In genomic region chrX:159509847-159510715, GRCm38 (mm10) we compare ENCODE assay signal across 18 mouse cellular contexts. TPM values are rescaled to one million over a fixed set of nuclear protein-coding genes. Genes with fewer than 3 reads are reported as not detected.
DNase-seq lines count a peak whose midpoint lies in the region; ATAC-seq and TF ChIP-seq lines count a peak whose summit lies in the region.
"Had no signal": no experiment of that assay in that cellular context is flagged by ENCODE, and none has a peak within 500 bp of the region (broad histone marks: within the 10 kb centered on the region; RNA-seq: fewer than 3 reads in every experiment).

No protein-coding gene starts in this region.

- 0 out of 2 replicates have a peak overlapping the region, but pooled peaks have one; percentile 6 for H3K4me2 ChIP-seq in liver, embryonic 16.5 days (ENCODE audit: low read depth, low read length)
- no peak overlapping the region for H3K4me2 ChIP-seq in hindbrain, embryonic 13.5 days
- H3K4me2 ChIP-seq: embryonic facial prominence, embryonic 15.5 days; heart, embryonic 11.5 days; neural tube, embryonic 15.5 days had no signal

- TF ChIP-seq CTCF in E14TG2a.4 (conservative IDR thresholded peaks at IDR 0.05; ENCODE audit: low read length): no peak
- no peak for TF ChIP-seq CTCF in bone marrow, adult 2 months (IDR thresholded peaks at IDR 0.05; ENCODE audit: control insufficient read depth, insufficient read depth, low read length)
- TF ChIP-seq CTCF in cerebellum, adult 2 months (IDR thresholded peaks at IDR 0.05; ENCODE audit: borderline replicate concordance, insufficient read depth, low read depth, low read length): no peak

- intact Hi-C loops in heart, postnatal 36 days (cut with DNase I): no loop called here

- peak overlapping the region; percentile 45 for H3K4me3 ChIP-seq in E14TG2a.4 (replicated peaks; ENCODE audit: low read length)
- H3K4me3 ChIP-seq in bone marrow, adult 2 months (replicated peaks; ENCODE audit: control insufficient read depth, low read depth, low read length): peak overlapping the region; percentile 42
- H3K4me3 ChIP-seq in liver, embryonic 16.5 days (ENCODE audit: low read depth, low read length): 0 out of 2 replicates have a peak overlapping the region, but pooled peaks have one; percentile 3
- no peak overlapping the region for H3K4me3 ChIP-seq in cerebellum, adult 2 months (replicated peaks; ENCODE audit: insufficient read depth, low read depth, low read length)
- no peak overlapping the region for H3K4me3 ChIP-seq in hindbrain, embryonic 13.5 days
- H3K4me3 ChIP-seq in midbrain, embryonic 10.5 days: no peak overlapping the region
- H3K4me3 ChIP-seq: embryonic facial prominence, embryonic 15.5 days; neural tube, embryonic 15.5 days had no signal

- no peaks in the 10 kb centered on the region for H3K9me3 ChIP-seq in E14TG2a.4 (ENCODE audit: low read length)
- no peaks in the 10 kb centered on the region for H3K9me3 ChIP-seq in liver, embryonic 16.5 days (replicated peaks; ENCODE audit: control insufficient read depth, low read length)
- no peaks in the 10 kb centered on the region for H3K9me3 ChIP-seq in hindbrain, embryonic 13.5 days
- H3K9me3 ChIP-seq in midbrain, embryonic 10.5 days (replicated peaks): no peaks in the 10 kb centered on the region
- H3K9me3 ChIP-seq: embryonic facial prominence, embryonic 15.5 days; neural tube, embryonic 15.5 days had no signal

- WGBS in bone marrow, adult 2 months: 64% methylated on average over 19 of the region's 19 CpGs
- 61% methylated on average over 19 of the region's 19 CpGs for WGBS in liver, embryonic 16.5 days (ENCODE audit: insufficient replicate concordance)
- WGBS in cerebellum, adult 2 months: 84% methylated on average over 19 of the region's 19 CpGs
- WGBS in hindbrain, embryonic 13.5 days: 85% methylated on average over 19 of the region's 19 CpGs
- 79% methylated on average over 19 of the region's 19 CpGs for WGBS in midbrain, embryonic 10.5 days

- ATAC-seq in liver, embryonic 16.5 days (ENCODE audit: low read depth): no peak
- ATAC-seq in hindbrain, embryonic 13.5 days (ENCODE audit: low FRiP score): no peak
- ATAC-seq: forebrain, embryonic 14.5 days had no signal

- H3K9ac ChIP-seq in liver, embryonic 16.5 days (ENCODE audit: low read depth, low read length): no peak overlapping the region
- H3K9ac ChIP-seq in hindbrain, embryonic 13.5 days: no peak overlapping the region
- H3K9ac ChIP-seq: embryonic facial prominence, embryonic 15.5 days; neural tube, embryonic 15.5 days had no signal

- peak; percentile 30 for DNase-seq in CD4-positive helper T cell, adult 2 months (ENCODE audit: low read depth, low spot score)
- DNase-seq in heart, postnatal 36 days: no peak
- no peak for DNase-seq in cerebellum, adult 2 months
- DNase-seq in midbrain, embryonic 10.5 days (ENCODE audit: low spot score): no peak
- DNase-seq: adrenal gland, postnatal 25 days; heart, postnatal 4 days; layer of hippocampus, adult 9-11 months; lung, adult 18-20 months; thymus, postnatal 25 days had no signal

- peaks cover 15% of the 10 kb centered on the region for H3K36me3 ChIP-seq in E14TG2a.4 (ENCODE audit: insufficient read depth, low read length)
- H3K36me3 ChIP-seq in liver, embryonic 16.5 days (ENCODE audit: control insufficient read depth, insufficient read depth): no peaks in the 10 kb centered on the region
- H3K36me3 ChIP-seq in hindbrain, embryonic 13.5 days: no peaks in the 10 kb centered on the region
- no peaks in the 10 kb centered on the region for H3K36me3 ChIP-seq in midbrain, embryonic 10.5 days
- H3K36me3 ChIP-seq: embryonic facial prominence, embryonic 15.5 days; neural tube, embryonic 15.5 days had no signal

- TF ChIP-seq POLR2A in bone marrow, adult 2 months (IDR thresholded peaks at IDR 0.05; ENCODE audit: borderline replicate concordance, control insufficient read depth, low read depth, low read length): no peak
- TF ChIP-seq POLR2A in cerebellum, adult 2 months (IDR thresholded peaks at IDR 0.05; ENCODE audit: borderline replicate concordance, insufficient read depth, low read length): no peak

- no peaks in the 10 kb centered on the region for H3K27me3 ChIP-seq in E14TG2a.4 (ENCODE audit: insufficient read depth, low read length)
- H3K27me3 ChIP-seq in liver, embryonic 16.5 days (ENCODE audit: control insufficient read depth, insufficient read depth, low read depth, low read length): no peaks in the 10 kb centered on the region
- no peaks in the 10 kb centered on the region for H3K27me3 ChIP-seq in cerebellum, adult 2 months (ENCODE audit: control insufficient read depth, insufficient read depth, low read length)
- peaks cover 3% of the 10 kb centered on the region; the same call in 1 of the 2 replicates for H3K27me3 ChIP-seq in hindbrain, embryonic 13.5 days
- H3K27me3 ChIP-seq in midbrain, embryonic 10.5 days (ENCODE audit: low read depth, poor library complexity, severe bottlenecking): peaks cover 59% of the 10 kb centered on the region
- H3K27me3 ChIP-seq: embryonic facial prominence, embryonic 15.5 days; neural tube, embryonic 15.5 days had no signal

- H3K4me1 ChIP-seq in E14TG2a.4 (replicated peaks; ENCODE audit: low read depth, low read length): peaks cover 39% of the 10 kb centered on the region
- no peaks in the 10 kb centered on the region for H3K4me1 ChIP-seq in bone marrow, adult 2 months (ENCODE audit: control insufficient read depth, insufficient read depth, low read length)
- no peaks in the 10 kb centered on the region for H3K4me1 ChIP-seq in liver, embryonic 16.5 days (ENCODE audit: control insufficient read depth, low read depth, low read length)
- no peaks in the 10 kb centered on the region for H3K4me1 ChIP-seq in cerebellum, adult 2 months (ENCODE audit: control insufficient read depth, insufficient read depth, low read length)
- H3K4me1 ChIP-seq in hindbrain, embryonic 13.5 days (replicated peaks): no peaks in the 10 kb centered on the region
- no peaks in the 10 kb centered on the region for H3K4me1 ChIP-seq in midbrain, embryonic 10.5 days
- H3K4me1 ChIP-seq: embryonic facial prominence, embryonic 15.5 days; neural tube, embryonic 15.5 days had no signal

- H3K27ac ChIP-seq in bone marrow, adult 2 months (ENCODE audit: control insufficient read depth, insufficient read depth, low read depth, low read length, poor library complexity): no peak overlapping the region
- no peak overlapping the region for H3K27ac ChIP-seq in liver, embryonic 16.5 days (ENCODE audit: low read length)
- no peak overlapping the region for H3K27ac ChIP-seq in cerebellum, adult 2 months (ENCODE audit: insufficient read depth, low read length)
- H3K27ac ChIP-seq in hindbrain, embryonic 13.5 days: no peak overlapping the region
- H3K27ac ChIP-seq in midbrain, embryonic 10.5 days (replicated peaks): no peak overlapping the region
- H3K27ac ChIP-seq: embryonic facial prominence, embryonic 15.5 days; kidney, postnatal 0 days; neural tube, embryonic 15.5 days had no signal

RNA-seq across cellular contexts. Expression of gene Bclaf3, which starts 16.4 kb away (rescaled TPM):
- polyA plus RNA-seq in bone marrow, adult 2 months (2011; ENCODE audit: insufficient read depth, insufficient read length, low replicate concordance, missing spikeins): 7.8 and 14.6 TPM in 2 replicates
- polyA plus RNA-seq in liver, embryonic 16.5 days (2015; fragmentation: Nextera tagmentation; extraction: Ambion mirVana): 6.5 and 7.2 TPM in 2 replicates
- total RNA-seq in heart, postnatal 36 days (2021): 1 to 10 TPM; 3.0 to 4.1 TPM
- 8.4 and 9.6 TPM in 2 replicates for polyA plus RNA-seq in cerebellum, adult 2 months (2012; rRNA removed)
- 28.5 and 29.1 TPM in 2 replicates for polyA plus RNA-seq in hindbrain, embryonic 13.5 days (2015; fragmentation: Nextera tagmentation; extraction: Ambion mirVana)
- 23.2 and 27.4 TPM in 2 replicates for polyA plus RNA-seq in midbrain, embryonic 10.5 days (2016; fragmentation: Nextera tagmentation; extraction: Ambion mirVana)

Comparison
In these comparisons a context has a peak if more than half of its experiments do, and no peak if none do; other contexts are left out.
1. H3K4me3 ChIP-seq: peak in E14TG2a.4 (single experiment), bone marrow, adult 2 months (single experiment) and liver, embryonic 16.5 days (single experiment); none in cerebellum, adult 2 months (single experiment), hindbrain, embryonic 13.5 days (single experiment) and midbrain, embryonic 10.5 days (single experiment).